Mouse (Mus musculus): ENCODE data around the gene Scyl3.

GRCm38 (mm10) chr1:163899575-163899974 is 29.3 kb upstream of the Scyl3 start:
- TF ChIP-seq ZNF384 (IDR thresholded peaks at IDR 0.05; ENCODE audit: low read depth, low read length) (no peak), ZC3H11A (IDR thresholded peaks at IDR 0.05; ENCODE audit: borderline replicate concordance, low read depth, low read length) (no peak), CHD2 (IDR thresholded peaks at IDR 0.05; ENCODE audit: low read depth, low read length) (no peak), HCFC1 (IDR thresholded peaks at IDR 0.05; ENCODE audit: borderline replicate concordance, insufficient read depth, low read length) (no peak)
